Mouse (Mus musculus) cerebellum, adult 2 months (tissue): ENCODE data around the gene Ddx3x.

ENCODE experiments used
- CTCF ChIP-seq: fragments of 200-500 bp; IDR thresholded peaks from 2 replicates; pipeline ENCODE4 v1.5.1; 2011; ENCODE audit warnings: low read depth, mild to moderate bottlenecking, control low read depth, low read length, moderate library complexity, borderline replicate concordance; ENCODE audit not compliant: insufficient read depth
- POLR2A ChIP-seq: fragments of 200-500 bp; IDR thresholded peaks from 2 replicates; pipeline ENCODE4 v1.6.1; 2011; ENCODE audit warnings: low read length, control low read depth, borderline replicate concordance; ENCODE audit not compliant: insufficient read depth

GRCm38 (mm10) chrX:13282089-13282850, 1.5 kb downstream of the Ddx3x start:
- TF ChIP-seq CTCF: no peak
- no peak for TF ChIP-seq POLR2A
